Mouse (Mus musculus): ENCODE results near the gene Fap. TPM values are rescaled to one million over a fixed set of nuclear protein-coding genes. Genes with fewer than 3 reads are reported as not detected.

The Fap gene
- polyA plus RNA-seq, 1 experiment from 2014 or later, result 0.61 TPM

GRCm38 (mm10) chr2:62556349-62556748 lies 17.5 kb downstream of the Fap start:
- DNase-seq (ENCODE audit: low spot score) (no peak), ATAC-seq (no peak)
- no peaks in the 10 kb centered on the region for H3K4me1 ChIP-seq (ENCODE audit: control insufficient read depth, insufficient read depth, low read length)
- no peak overlapping the region for H3K4me2 ChIP-seq (ENCODE audit: low read length)
- WGBS, result 96% methylated on average over 9 of the region's 9 CpGs
- no peak overlapping the region for H3K27ac ChIP-seq (ENCODE audit: low read depth, low read length)
- no peaks in the 10 kb centered on the region for H3K27me3 ChIP-seq (replicated peaks; ENCODE audit: control insufficient read depth, insufficient read depth, low read length)
- H3K9me3 ChIP-seq (replicated peaks; ENCODE audit: control insufficient read depth, low read length), result no peaks in the 10 kb centered on the region; the same call in 1 of the 2 replicates
- no peaks in the 10 kb centered on the region for H3K36me3 ChIP-seq (ENCODE audit: control insufficient read depth, insufficient read depth, low read length)
- H3K4me3 ChIP-seq (ENCODE audit: low read depth, low read length), result no peak overlapping the region
- no peak overlapping the region for H3K9ac ChIP-seq (ENCODE audit: low read length)

DNA sequence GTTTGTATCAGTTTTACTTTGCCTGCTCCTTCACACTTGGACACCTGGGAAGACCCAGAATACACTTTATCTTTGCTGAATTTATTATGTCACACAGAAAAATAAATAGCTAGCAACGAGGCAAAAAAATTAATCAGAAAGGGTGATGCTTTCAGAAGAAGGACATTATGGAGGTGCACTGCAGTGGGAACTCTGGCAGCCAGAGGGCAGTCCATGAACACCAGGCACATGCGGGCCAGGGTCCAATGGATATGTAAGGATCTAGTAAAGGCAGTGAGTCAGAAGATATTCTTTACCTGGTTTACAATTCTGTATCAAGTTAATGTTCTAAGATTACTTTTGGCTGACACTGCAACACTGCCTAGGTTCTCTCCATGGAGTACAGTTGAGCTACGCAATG lies 24.2 kb downstream of the Fap start:
- Histone ChIP-seq H3K36me3 (ENCODE audit: control insufficient read depth, insufficient read depth, low read length) (no peaks in the 10 kb centered on the region), H3K4me3 (ENCODE audit: low read depth, low read length) (no peak overlapping the region), H3K4me2 (ENCODE audit: low read length) (no peak overlapping the region), H3K9me3 (replicated peaks; ENCODE audit: control insufficient read depth, low read length) (no peaks in the 10 kb centered on the region), H3K27me3 (replicated peaks; ENCODE audit: control insufficient read depth, insufficient read depth, low read length) (no peaks in the 10 kb centered on the region), H3K27ac (ENCODE audit: low read depth, low read length) (no peak overlapping the region), H3K4me1 (ENCODE audit: control insufficient read depth, insufficient read depth, low read length) (no peaks in the 10 kb centered on the region), H3K9ac (ENCODE audit: low read length) (no peak overlapping the region)
- ATAC-seq (no peak), DNase-seq (ENCODE audit: low spot score) (no peak)
- 84% methylated on average over 3 of the region's 3 CpGs for WGBS

- H3K27ac ChIP-seq (ENCODE audit: low read depth, low read length), result no peak overlapping the region
- no peaks in the 10 kb centered on the region for H3K9me3 ChIP-seq (replicated peaks; ENCODE audit: control insufficient read depth, low read length)
- H3K4me1 ChIP-seq (ENCODE audit: control insufficient read depth, insufficient read depth, low read length), result no peaks in the 10 kb centered on the region
- no peak overlapping the region for H3K4me2 ChIP-seq (ENCODE audit: low read length)
- ATAC-seq, result no peak
- no peaks in the 10 kb centered on the region for H3K36me3 ChIP-seq (ENCODE audit: control insufficient read depth, insufficient read depth, low read length)
- no peak overlapping the region for H3K4me3 ChIP-seq (ENCODE audit: low read depth, low read length)
- no peaks in the 10 kb centered on the region for H3K27me3 ChIP-seq (replicated peaks; ENCODE audit: control insufficient read depth, insufficient read depth, low read length)
- DNase-seq (ENCODE audit: low spot score), result no peak
- H3K9ac ChIP-seq (ENCODE audit: low read length), result no peak overlapping the region
- WGBS, result 86% methylated on average over 4 of the region's 4 CpGs
Measured at GRCm38 (mm10) chr2:62549131-62549530, 24.7 kb downstream of the Fap start.

DNA sequence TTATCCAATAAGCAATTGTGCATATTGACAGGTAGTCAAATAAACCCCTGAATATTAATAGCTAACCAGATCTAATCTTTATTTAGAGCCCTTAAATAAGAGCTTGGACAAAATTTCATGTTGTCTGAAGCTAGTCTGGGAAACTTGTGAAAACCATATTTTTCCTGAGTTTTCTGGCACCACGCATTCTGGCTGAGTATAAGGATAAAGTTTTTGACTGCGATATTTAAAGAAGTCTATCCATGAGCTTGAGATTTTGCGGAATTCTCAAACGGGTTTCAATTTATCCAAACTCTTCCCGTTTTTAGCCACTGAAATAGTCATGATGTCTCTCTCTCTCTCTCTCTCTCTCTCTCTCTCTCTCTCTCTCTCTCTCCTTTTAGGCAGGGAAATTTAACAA lies 25.8 kb downstream of the Fap start:
- 96% methylated on average over 5 of the region's 5 CpGs for WGBS
- Histone ChIP-seq H3K36me3 (ENCODE audit: control insufficient read depth, insufficient read depth, low read length) (no peaks in the 10 kb centered on the region), H3K27me3 (replicated peaks; ENCODE audit: control insufficient read depth, insufficient read depth, low read length) (no peaks in the 10 kb centered on the region), H3K4me1 (ENCODE audit: control insufficient read depth, insufficient read depth, low read length) (no peaks in the 10 kb centered on the region), H3K9ac (ENCODE audit: low read length) (no peak overlapping the region), H3K27ac (ENCODE audit: low read depth, low read length) (no peak overlapping the region), H3K4me3 (ENCODE audit: low read depth, low read length) (no peak overlapping the region), H3K4me2 (ENCODE audit: low read length) (no peak overlapping the region), H3K9me3 (replicated peaks; ENCODE audit: control insufficient read depth, low read length) (no peaks in the 10 kb centered on the region)
- no peak for DNase-seq (ENCODE audit: low spot score)
- no peak for ATAC-seq

- H3K4me3 ChIP-seq (ENCODE audit: low read depth, low read length), result no peak overlapping the region
Measured at GRCm38 (mm10) chr2:62535483-62535882, 38.4 kb downstream of the Fap start.

DNA sequence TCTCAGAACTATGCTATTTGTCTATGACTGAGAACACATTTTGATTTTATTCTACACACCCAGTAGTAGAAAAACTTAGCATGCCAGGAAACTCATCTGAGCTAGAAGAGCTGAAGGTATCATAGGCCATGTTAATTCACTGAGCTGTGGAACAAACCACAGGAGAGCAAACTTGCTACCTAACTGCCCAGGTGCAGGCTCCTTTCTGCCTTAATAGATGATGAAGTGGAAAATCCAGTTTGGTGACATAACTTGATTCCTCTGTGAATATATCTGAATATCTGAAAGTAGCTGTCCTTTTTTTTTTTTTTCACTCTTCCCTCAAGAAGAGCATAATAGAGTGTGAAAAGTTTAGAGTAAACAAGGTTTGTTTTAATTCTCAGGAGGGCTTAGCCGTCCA lies 42.8 kb downstream of the Fap start:
- Histone ChIP-seq H3K9me3 (replicated peaks; ENCODE audit: control insufficient read depth, low read length) (no peaks in the 10 kb centered on the region), H3K36me3 (ENCODE audit: control insufficient read depth, insufficient read depth, low read length) (no peaks in the 10 kb centered on the region), H3K9ac (ENCODE audit: low read length) (no peak overlapping the region), H3K4me2 (ENCODE audit: low read length) (no peak overlapping the region), H3K27me3 (replicated peaks; ENCODE audit: control insufficient read depth, insufficient read depth, low read length) (no peaks in the 10 kb centered on the region), H3K27ac (ENCODE audit: low read depth, low read length) (no peak overlapping the region), H3K4me1 (ENCODE audit: control insufficient read depth, insufficient read depth, low read length) (no peaks in the 10 kb centered on the region), H3K4me3 (ENCODE audit: low read depth, low read length) (no peak overlapping the region)
- WGBS, result 66% methylated on average over 1 of the region's 1 CpGs
- DNase-seq (ENCODE audit: low spot score) (no peak), ATAC-seq (no peak)

More at GRCm38 (mm10) chr2:62535483-62535882, 38.4 kb downstream of the Fap start:
- Histone ChIP-seq H3K4me2 (ENCODE audit: low read length) (no peak overlapping the region), H3K9ac (ENCODE audit: low read length) (no peak overlapping the region), H3K27me3 (replicated peaks; ENCODE audit: control insufficient read depth, insufficient read depth, low read length) (no peaks in the 10 kb centered on the region), H3K9me3 (replicated peaks; ENCODE audit: control insufficient read depth, low read length) (no peaks in the 10 kb centered on the region), H3K4me1 (ENCODE audit: control insufficient read depth, insufficient read depth, low read length) (no peaks in the 10 kb centered on the region), H3K36me3 (ENCODE audit: control insufficient read depth, insufficient read depth, low read length) (no peaks in the 10 kb centered on the region), H3K27ac (ENCODE audit: low read depth, low read length) (no peak overlapping the region)
- DNase-seq (ENCODE audit: low spot score) (no peak), ATAC-seq (no peak)
- WGBS, result 95% methylated on average over 8 of the region's 8 CpGs

DNA sequence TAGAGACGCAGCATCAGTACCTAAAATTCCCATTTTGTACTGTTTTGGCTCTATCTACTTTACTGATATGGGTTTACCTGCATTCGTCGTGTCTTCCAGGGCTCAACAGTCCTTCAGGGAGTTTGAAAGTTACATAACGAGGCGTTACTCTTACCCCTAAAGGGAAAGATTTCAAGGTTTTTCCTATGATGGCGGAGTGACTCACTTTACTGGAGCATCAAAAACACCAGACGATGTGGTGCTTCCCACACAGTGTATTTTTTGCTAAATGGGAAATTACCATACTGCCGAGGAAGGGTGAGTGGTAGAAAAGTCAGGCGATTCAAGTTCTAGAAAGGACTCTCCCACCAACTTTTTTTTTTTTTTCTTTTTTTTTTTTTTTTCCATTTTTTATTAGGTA lies 47.5 kb downstream of the Fap start:
- Histone ChIP-seq H3K27ac (ENCODE audit: low read depth, low read length) (no peak overlapping the region), H3K9me3 (replicated peaks; ENCODE audit: control insufficient read depth, low read length) (no peaks in the 10 kb centered on the region), H3K27me3 (replicated peaks; ENCODE audit: control insufficient read depth, insufficient read depth, low read length) (no peaks in the 10 kb centered on the region), H3K4me2 (ENCODE audit: low read length) (no peak overlapping the region), H3K9ac (ENCODE audit: low read length) (no peak overlapping the region), H3K4me3 (ENCODE audit: low read depth, low read length) (no peak overlapping the region), H3K4me1 (ENCODE audit: control insufficient read depth, insufficient read depth, low read length) (no peaks in the 10 kb centered on the region), H3K36me3 (ENCODE audit: control insufficient read depth, insufficient read depth, low read length) (no peaks in the 10 kb centered on the region)
- DNase-seq (ENCODE audit: low spot score) (no peak), ATAC-seq (no peak)
- WGBS, result 94% methylated on average over 9 of the region's 9 CpGs

GRCm38 (mm10) chr2:62517790-62518189 lies 56.1 kb downstream of the Fap start:
- Histone ChIP-seq H3K4me3 (ENCODE audit: low read depth, low read length) (no peak overlapping the region), H3K27ac (ENCODE audit: low read depth, low read length) (no peak overlapping the region), H3K9ac (ENCODE audit: low read length) (no peak overlapping the region), H3K4me1 (ENCODE audit: control insufficient read depth, insufficient read depth, low read length) (no peaks in the 10 kb centered on the region), H3K4me2 (ENCODE audit: low read length) (no peak overlapping the region), H3K9me3 (replicated peaks; ENCODE audit: control insufficient read depth, low read length) (no peaks in the 10 kb centered on the region), H3K36me3 (ENCODE audit: control insufficient read depth, insufficient read depth, low read length) (no peaks in the 10 kb centered on the region), H3K27me3 (replicated peaks; ENCODE audit: control insufficient read depth, insufficient read depth, low read length) (no peaks in the 10 kb centered on the region)
- DNase-seq (ENCODE audit: low spot score), result no peak
- ATAC-seq, result no peak
- 82% methylated on average over 2 of the region's 2 CpGs for WGBS

DNA sequence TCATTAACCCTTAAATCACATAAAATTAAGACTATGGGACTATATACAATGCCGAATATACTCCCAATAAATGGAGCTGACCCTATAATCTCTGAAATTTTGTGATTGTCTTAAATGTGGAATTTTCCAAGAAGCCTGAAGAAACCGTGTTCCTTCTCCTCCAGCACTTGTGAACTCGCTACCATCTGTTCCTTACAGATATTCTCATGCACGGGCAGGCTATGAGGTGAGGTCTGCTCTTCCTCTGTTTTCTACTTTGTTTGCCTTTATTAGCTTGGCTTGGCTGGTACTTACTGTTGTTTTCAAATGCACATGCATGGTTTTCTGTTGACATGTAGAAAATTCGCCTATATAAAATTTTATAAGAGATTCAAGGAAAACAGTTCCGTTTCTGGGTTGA lies 59.4 kb downstream of the Fap start:
- H3K27me3 ChIP-seq (replicated peaks; ENCODE audit: control insufficient read depth, insufficient read depth, low read length), result no peaks in the 10 kb centered on the region
- WGBS, result 78% methylated on average over 6 of the region's 6 CpGs
- no peak for ATAC-seq

More for the DNA sequence above, 59.4 kb downstream of the Fap start:
- no peaks in the 10 kb centered on the region for H3K4me1 ChIP-seq (ENCODE audit: control insufficient read depth, insufficient read depth, low read length)
- H3K4me3 ChIP-seq (ENCODE audit: low read depth, low read length), result no peak overlapping the region
- H3K4me2 ChIP-seq (ENCODE audit: low read length), result no peak overlapping the region
- H3K36me3 ChIP-seq (ENCODE audit: control insufficient read depth, insufficient read depth, low read length), result no peaks in the 10 kb centered on the region
- H3K9me3 ChIP-seq (replicated peaks; ENCODE audit: control insufficient read depth, low read length), result no peaks in the 10 kb centered on the region
- H3K27ac ChIP-seq (ENCODE audit: low read depth, low read length), result no peak overlapping the region
- H3K9ac ChIP-seq (ENCODE audit: low read length), result no peak overlapping the region
- peak; percentile 12 for DNase-seq (ENCODE audit: low spot score)
